Mouse (Mus musculus) stomach, postnatal 0 days (tissue): Measurements from ENCODE around the gene Arap1. TPM values are rescaled to one million over a fixed set of nuclear protein-coding genes. Genes with fewer than 3 reads are reported as not detected.

ENCODE experiments used
- ATAC-seq: fragments of 200-750 bp; cut with Nextera tagmentation; 2 replicates; pipeline ENCODE4 v1.8.0; 2017; ENCODE audit not compliant: low FRiP score, low TSS enrichment
- DNase-seq: peaks from one replicate; pipeline ENCODE4 v3.0.0-alpha.2; 2016; ENCODE audit warnings: low spot score
- H3K27ac ChIP-seq: fragments of 300-500 bp; sonication (generic); replicated peaks from 2 replicates; pipeline ENCODE4 v1.5.1; 2014; ENCODE audit warnings: mild to moderate bottlenecking, control low read depth
- H3K27me3 ChIP-seq: fragments of 300-500 bp; sonication (generic); 2 replicates; pipeline ENCODE4 v1.6.1; 2014; ENCODE audit warnings: low read length; ENCODE audit not compliant: control insufficient read depth, insufficient read depth
- H3K36me3 ChIP-seq: fragments of 300-500 bp; sonication (generic); 2 replicates; pipeline ENCODE4 v1.6.1; 2014; ENCODE audit warnings: low read length, mixed read lengths; ENCODE audit not compliant: control insufficient read depth, insufficient read depth
- H3K4me1 ChIP-seq: fragments of 300-500 bp; sonication (generic); replicated peaks from 2 replicates; pipeline ENCODE4 v1.6.1; 2014; ENCODE audit warnings: antibody characterized with exemption; ENCODE audit not compliant: control insufficient read depth, insufficient read depth
- H3K4me2 ChIP-seq: fragments of 300-500 bp; sonication (generic); replicated peaks from 2 replicates; pipeline ENCODE4 v1.6.1; 2014; ENCODE audit warnings: low read depth, mild to moderate bottlenecking, control low read depth, moderate library complexity
- H3K4me3 ChIP-seq: fragments of 300-500 bp; sonication (generic); 2 replicates; pipeline ENCODE4 v1.5.1; 2014; ENCODE audit warnings: low read depth, low read length, control low read depth
- H3K9ac ChIP-seq: fragments of 300-500 bp; sonication (generic); 2 replicates; pipeline ENCODE4 v1.6.1; 2014; ENCODE audit warnings: mild to moderate bottlenecking, low read length, control low read depth, mixed read lengths
- H3K9me3 ChIP-seq: fragments of 300-500 bp; sonication (generic); 2 replicates; pipeline ENCODE4 v1.6.1; 2016; ENCODE audit warnings: low read length; ENCODE audit not compliant: control insufficient read depth
- CTCF ChIP-seq: IDR thresholded peaks from 2 replicates; pipeline ENCODE4 v1.5.1; 2016; ENCODE audit warnings: antibody characterized with exemption, low read depth, mild to moderate bottlenecking, moderate library complexity
- EP300 ChIP-seq: optimal IDR thresholded peaks from 2 replicates; pipeline ENCODE3; 2016; ENCODE audit warnings: antibody characterized with exemption
- WGBS: fragments of 180-500 bp; shearing (Covaris S2); extraction: QIAGEN DNeasy Blood & Tissue Kit; methylation state at CpG from one replicate; pipeline ENCODE4 v1.1.7; 2014; 5-methylcytosine and 5-hydroxymethylcytosine counted together
- polyA plus RNA-seq: library from polyadenylated mRNA; unstranded; fragments of >200 nt; fragmentation: Nextera tagmentation; extraction: Ambion mirVana; gene quantifications from 2 replicates; pipeline ENCODE4 v1.2.1, GENCODE M21; 2015

Gene Arap1
- polyA plus RNA-seq, 1 experiment from 2014 or later = 37.2 TPM

GRCm38 (mm10) chr7:101316591-101317001, 31.3 kb upstream of the Arap1 start:
- H3K4me2 ChIP-seq = no peak overlapping the region
- no peaks in the 10 kb centered on the region for H3K36me3 ChIP-seq
- TF ChIP-seq EP300 = no peak
- no peak for TF ChIP-seq CTCF
- H3K4me3 ChIP-seq = no peak overlapping the region
- 0 out of 2 replicates have a peak, but pooled peaks cover 2% of the 10 kb centered on the region for H3K4me1 ChIP-seq
- ATAC-seq (peak; percentile 83), DNase-seq (peak; percentile 84)
- peak overlapping the region; percentile 80 for H3K27ac ChIP-seq
- H3K9ac ChIP-seq = no peak overlapping the region
- no peaks in the 10 kb centered on the region for H3K9me3 ChIP-seq
- WGBS = 31% methylated on average over 6 of the region's 6 CpGs
- H3K27me3 ChIP-seq = no peaks in the 10 kb centered on the region

- TF ChIP-seq EP300 (no peak), CTCF (no peak)
- WGBS = 53% methylated on average over 3 of the region's 3 CpGs
- H3K27me3 ChIP-seq = no peaks in the 10 kb centered on the region
- no peak within 1 kb of the TSS for H3K4me2 ChIP-seq
- ATAC-seq = no peak
- H3K27ac ChIP-seq = peak within 1 kb of the TSS; percentile 80
- H3K9ac ChIP-seq = no peak within 1 kb of the TSS
- no peak for DNase-seq
- 0 out of 2 replicates have a peak, but pooled peaks cover 2% of the 10 kb centered on the region for H3K4me1 ChIP-seq
- H3K9me3 ChIP-seq = no peaks in the 10 kb centered on the region
- no peaks in the 10 kb centered on the region for H3K36me3 ChIP-seq
- H3K4me3 ChIP-seq = no peak within 1 kb of the TSS
These were observed 30.9 kb upstream of the Arap1 start, which contains the start of gene Stard10 for GRCm38 (mm10) chr7:101317014-101317413. Stard10 (plus strand) TSS chr7:101317086.

- H3K4me2 ChIP-seq = no peak overlapping the region
- H3K4me3 ChIP-seq = no peak overlapping the region
- no peak overlapping the region; the same call in 1 of the 2 replicates for H3K27ac ChIP-seq
- H3K27me3 ChIP-seq = no peaks in the 10 kb centered on the region
- no peak for ATAC-seq
- H3K4me1 ChIP-seq = 0 out of 2 replicates have a peak, but pooled peaks cover 2% of the 10 kb centered on the region
- 57% methylated on average over 4 of the region's 4 CpGs for WGBS
- H3K36me3 ChIP-seq = no peaks in the 10 kb centered on the region
- TF ChIP-seq CTCF = no peak
- TF ChIP-seq EP300 = no peak
- H3K9me3 ChIP-seq = no peaks in the 10 kb centered on the region
- H3K9ac ChIP-seq = no peak overlapping the region
- DNase-seq = no peak
These were observed 29.0 kb upstream of the Arap1 start for GRCm38 (mm10) chr7:101318848-101319247.

- peaks cover 2% of the 10 kb centered on the region; the same call in 1 of the 2 replicates for H3K4me1 ChIP-seq
- no peak for TF ChIP-seq EP300
- no peak for TF ChIP-seq CTCF
- H3K36me3 ChIP-seq = no peaks in the 10 kb centered on the region
- ATAC-seq = no peak
- H3K9ac ChIP-seq = no peak overlapping the region
- DNase-seq = no peak
- H3K27ac ChIP-seq = peak overlapping the region; percentile 93
- H3K27me3 ChIP-seq = no peaks in the 10 kb centered on the region
- 79% methylated on average over 1 of the region's 1 CpGs for WGBS
- no peak overlapping the region for H3K4me3 ChIP-seq
- peak overlapping the region; percentile 90; the same call in 1 of the 2 replicates for H3K4me2 ChIP-seq
- no peaks in the 10 kb centered on the region for H3K9me3 ChIP-seq
These were observed 28.1 kb upstream of the Arap1 start for GRCm38 (mm10) chr7:101319796-101320195.

GRCm38 (mm10) chr7:101320399-101321217, 27.3 kb upstream of the Arap1 start:
- peak overlapping the region; percentile 93 for H3K27ac ChIP-seq
- H3K36me3 ChIP-seq = no peaks in the 10 kb centered on the region
- H3K4me3 ChIP-seq = peak overlapping the region; percentile 78
- peak overlapping the region; percentile 82 for H3K9ac ChIP-seq
- H3K9me3 ChIP-seq = no peaks in the 10 kb centered on the region
- DNase-seq (peak; percentile 93), ATAC-seq (peak; percentile 73)
- 5% methylated on average over 23 of the region's 37 CpGs for WGBS
- H3K4me1 ChIP-seq = peaks cover 2% of the 10 kb centered on the region; the same call in 1 of the 2 replicates
- H3K4me2 ChIP-seq = peak overlapping the region; percentile 90
- no peaks in the 10 kb centered on the region for H3K27me3 ChIP-seq
- no peak for TF ChIP-seq EP300
